Mouse (Mus musculus) monocyte, adult 5-6 weeks (primary cell): ENCODE results near the gene Gm11983. TPM values are rescaled to one million over a fixed set of nuclear protein-coding genes. Genes with fewer than 3 reads are reported as not detected.
"Not testable (repeated sequence)": the region's sequence is repeated elsewhere in the genome, so short reads cannot be mapped to it uniquely, and the experiment has no call there.

Experiments
- ATAC-seq: fragments of 153-309, 156-312 bp; replicated peaks from 2 replicates; pipeline ENCODE4 v1.8.0; 2017; ENCODE audit warnings: mild to moderate bottlenecking; ENCODE audit not compliant: low TSS enrichment, insufficient number of reproducible peaks, severe bottlenecking, poor library complexity, low FRiP score
- total RNA-seq: library from RNA; stranded (forward); fragments of 200-1000, 200-491, 200-594 nt; gene quantifications from 3 replicates; pipeline ENCODE4 v1.2.3, GENCODE M21; 2017

Gm11983 gene
- not detected in 3 replicates for total RNA-seq

GRCm38 (mm10) chr11:6837554-6837953, at the start of gene Gm11983:
Gm11983 (minus strand) TSS chr11:6837654.
- no peak for ATAC-seq

- not testable (repeated sequence) for ATAC-seq
Observed at GRCm38 (mm10) chr11:6883045-6883444, 45.6 kb upstream of the Gm11983 start.

GRCm38 (mm10) chr11:6881614-6882013, 44.2 kb upstream of the Gm11983 start:
- ATAC-seq, result no peak

GRCm38 (mm10) chr11:6877740-6878139, 40.3 kb upstream of the Gm11983 start:
- no peak for ATAC-seq

- no peak for ATAC-seq
Observed at GRCm38 (mm10) chr11:6870947-6871346, 33.5 kb upstream of the Gm11983 start.

GRCm38 (mm10) chr11:6865536-6865935, 28.1 kb upstream of the Gm11983 start:
- no peak for ATAC-seq

GRCm38 (mm10) chr11:6862185-6862584, 24.7 kb upstream of the Gm11983 start:
- ATAC-seq, result no peak

GRCm38 (mm10) chr11:6859898-6860858, 22.7 kb upstream of the Gm11983 start:
- ATAC-seq, result no peak

- no peak for ATAC-seq
Observed at GRCm38 (mm10) chr11:6859096-6859495, 21.6 kb upstream of the Gm11983 start.

- ATAC-seq, result no peak
Observed at GRCm38 (mm10) chr11:6855942-6856341, 18.5 kb upstream of the Gm11983 start.

GRCm38 (mm10) chr11:6853366-6853765, 15.9 kb upstream of the Gm11983 start:
- not testable (repeated sequence) for ATAC-seq

GRCm38 (mm10) chr11:6843831-6844230, 6.4 kb upstream of the Gm11983 start:
- ATAC-seq, result no peak

- no peak for ATAC-seq
Observed at GRCm38 (mm10) chr11:6842160-6842559, 4.7 kb upstream of the Gm11983 start.

- no peak for ATAC-seq
Observed at GRCm38 (mm10) chr11:6840775-6841174, 3.3 kb upstream of the Gm11983 start.

- ATAC-seq, result no peak
Observed at GRCm38 (mm10) chr11:6834636-6835035, 2.8 kb downstream of the Gm11983 start.

GRCm38 (mm10) chr11:6833731-6834130, 3.7 kb downstream of the Gm11983 start:
- ATAC-seq, result no peak

- no peak for ATAC-seq
Observed at GRCm38 (mm10) chr11:6831931-6832330, 5.5 kb downstream of the Gm11983 start.

- ATAC-seq, result no peak
Observed at GRCm38 (mm10) chr11:6828196-6828595, 9.3 kb downstream of the Gm11983 start.

- no peak for ATAC-seq
Observed at GRCm38 (mm10) chr11:6826157-6826556, 11.3 kb downstream of the Gm11983 start.

GRCm38 (mm10) chr11:6823176-6823575, 14.3 kb downstream of the Gm11983 start:
- no peak for ATAC-seq
